Mouse (Mus musculus): ENCODE measurements around the gene Jpt2.

The Jpt2 gene

DNA sequence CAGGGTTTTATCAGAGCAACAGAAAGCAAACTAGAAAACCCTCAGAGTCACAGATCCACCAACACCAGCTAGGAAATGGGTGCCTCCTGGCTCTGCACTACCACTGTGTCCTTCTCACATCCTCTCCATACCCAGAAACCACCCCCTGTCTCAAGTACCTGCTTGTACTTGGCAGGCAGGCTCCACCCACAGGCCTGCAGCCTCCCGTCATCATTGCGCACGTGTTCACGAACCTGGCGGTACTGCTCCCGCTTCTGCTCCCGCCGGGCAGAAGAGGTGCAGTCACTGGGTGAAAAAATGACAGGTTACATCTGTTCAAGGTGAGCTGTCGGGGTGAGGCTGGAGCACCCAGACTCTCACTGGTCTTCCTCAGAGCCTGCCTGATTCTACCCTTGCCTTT, 56.7 kb downstream of the Jpt2 start:
- no peak for DNase-seq

DNA sequence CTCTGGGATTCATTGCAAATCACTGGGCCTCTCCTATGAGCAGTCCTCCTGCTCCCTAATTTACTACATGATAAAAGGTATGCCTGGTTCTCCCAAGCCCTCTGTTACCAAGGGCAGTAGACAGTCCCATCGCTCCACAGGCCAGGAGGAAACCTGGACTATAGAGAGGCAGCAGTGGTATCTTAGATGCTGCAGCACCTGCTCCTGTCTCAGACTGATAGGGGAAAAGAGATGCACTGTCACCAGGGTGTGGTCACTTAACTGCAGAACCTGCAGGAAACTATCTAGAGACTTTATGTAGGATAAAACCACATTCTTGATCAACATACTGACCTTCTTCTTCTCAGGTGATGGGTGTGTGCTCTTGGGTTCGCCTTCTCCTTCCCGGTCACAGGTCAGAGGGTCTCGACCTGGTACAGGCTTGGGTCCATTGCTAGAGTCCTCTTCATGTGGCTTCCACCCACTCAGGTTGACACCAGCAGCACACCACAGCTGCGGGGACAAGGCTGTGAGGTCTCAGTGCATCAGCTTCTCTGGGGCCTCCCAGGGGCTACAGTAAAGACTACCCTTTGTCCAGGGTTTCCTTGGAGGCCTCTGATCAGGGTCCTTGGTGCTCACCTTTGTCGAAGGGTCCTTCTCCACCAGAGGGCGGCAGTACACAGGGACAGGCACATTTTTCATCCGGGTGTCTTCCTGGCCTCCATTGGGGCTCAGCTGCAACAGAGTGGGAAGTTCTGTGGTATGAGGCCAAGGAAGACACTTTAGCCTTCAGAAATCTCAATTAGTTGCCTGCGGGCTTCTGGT, 57.6 kb downstream of the Jpt2 start:
- DNase-seq = no peak

DNA sequence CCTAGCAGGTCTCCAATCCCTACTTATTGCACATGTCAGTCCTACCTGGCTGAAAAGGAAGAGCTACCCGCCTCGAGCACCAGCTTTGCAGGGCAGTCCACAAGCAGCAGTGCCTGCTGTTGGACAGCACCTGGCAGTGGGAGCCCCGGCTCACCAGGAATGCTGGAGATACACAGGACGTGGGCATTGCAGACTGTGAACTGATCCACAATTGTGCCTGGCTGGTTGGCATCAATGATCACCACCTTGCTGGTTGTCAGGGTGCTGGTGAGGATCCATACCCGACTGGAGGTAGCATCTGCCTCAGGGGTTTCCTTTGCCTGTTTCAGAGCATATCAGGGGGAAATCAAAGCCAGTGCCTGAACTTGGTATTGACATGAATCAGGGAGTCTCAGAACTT, 58.4 kb downstream of the Jpt2 start:
- DNase-seq = no peak

DNA sequence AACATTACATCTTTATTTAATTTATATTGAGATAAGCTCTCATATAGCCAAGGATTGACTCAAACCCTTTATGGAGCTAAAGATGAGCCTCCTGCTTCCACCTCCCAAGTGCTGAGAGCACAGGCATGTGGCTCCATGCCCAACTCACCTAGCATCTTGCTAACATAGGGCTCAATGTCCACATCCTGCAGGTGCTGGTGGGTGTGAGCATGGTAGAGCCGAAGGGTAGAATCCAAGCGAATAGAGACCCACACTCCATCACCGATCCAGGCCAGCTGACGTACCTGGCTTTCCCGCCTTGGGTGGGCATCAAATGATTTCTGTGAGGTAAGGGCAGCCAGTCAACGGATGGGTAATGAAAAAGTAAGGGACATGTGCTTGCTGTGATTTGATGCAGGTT, 60.5 kb downstream of the Jpt2 start:
- DNase-seq = no peak

DNA sequence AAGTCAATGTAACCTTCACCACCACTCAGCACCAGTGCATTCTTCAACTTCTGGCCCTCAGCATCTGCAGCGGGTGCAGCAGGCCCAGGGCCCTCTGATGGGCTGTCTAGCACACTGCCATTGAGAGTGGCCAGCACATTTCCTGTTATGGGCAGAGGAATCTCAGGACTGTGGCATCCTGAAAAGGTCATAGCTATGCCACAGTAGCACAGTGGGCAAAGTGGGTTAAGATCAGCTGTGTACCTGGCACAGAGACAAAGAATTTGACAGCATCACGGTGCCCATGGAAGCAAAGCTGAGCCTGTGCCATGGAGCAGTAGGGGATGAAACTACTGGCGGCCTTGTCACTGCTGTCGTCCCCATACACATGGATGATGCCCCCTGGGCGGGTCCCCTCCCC, 61.3 kb downstream of the Jpt2 start:
- no peak for DNase-seq

DNA sequence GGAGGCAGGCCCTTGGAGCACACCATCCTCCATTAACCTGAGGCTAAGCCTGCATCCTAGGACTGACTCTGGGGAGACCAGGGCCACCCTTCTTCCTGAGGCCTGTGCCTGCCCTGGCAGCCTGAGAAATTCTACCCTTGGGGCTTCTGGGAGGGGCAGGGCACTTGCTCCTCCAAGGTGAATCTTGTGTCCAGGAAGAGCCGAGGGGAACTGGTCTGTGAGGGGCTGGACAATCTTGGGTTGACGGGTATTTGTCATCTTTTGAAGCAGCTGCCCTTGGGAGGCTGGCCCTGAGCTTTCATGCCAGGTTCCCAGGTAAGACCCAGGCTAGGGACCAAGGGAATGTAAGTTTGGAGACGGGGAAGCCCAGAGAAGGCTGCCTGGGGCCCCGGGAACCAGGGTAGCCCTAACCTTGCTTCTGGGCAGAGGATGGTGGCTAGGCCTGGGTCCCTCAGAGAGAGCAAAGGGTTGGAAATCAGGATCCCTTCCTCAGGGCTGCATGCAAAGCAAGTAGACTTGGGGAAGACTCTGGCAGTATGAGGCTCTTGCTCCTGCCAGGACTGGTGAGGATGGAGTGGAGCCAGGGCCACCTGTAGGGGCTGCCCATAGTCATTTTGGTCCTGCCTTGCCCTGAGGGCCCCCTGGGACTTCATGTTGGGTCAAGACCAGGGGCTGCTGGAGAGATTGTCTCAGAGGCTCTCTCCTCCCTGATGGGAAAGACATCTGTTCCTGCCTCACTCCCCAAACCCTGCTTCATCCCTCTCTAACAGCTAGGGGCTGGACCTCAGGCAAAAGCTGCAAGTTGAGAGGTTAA, 62.2 kb downstream of the Jpt2 start:
- no peak for DNase-seq

DNA sequence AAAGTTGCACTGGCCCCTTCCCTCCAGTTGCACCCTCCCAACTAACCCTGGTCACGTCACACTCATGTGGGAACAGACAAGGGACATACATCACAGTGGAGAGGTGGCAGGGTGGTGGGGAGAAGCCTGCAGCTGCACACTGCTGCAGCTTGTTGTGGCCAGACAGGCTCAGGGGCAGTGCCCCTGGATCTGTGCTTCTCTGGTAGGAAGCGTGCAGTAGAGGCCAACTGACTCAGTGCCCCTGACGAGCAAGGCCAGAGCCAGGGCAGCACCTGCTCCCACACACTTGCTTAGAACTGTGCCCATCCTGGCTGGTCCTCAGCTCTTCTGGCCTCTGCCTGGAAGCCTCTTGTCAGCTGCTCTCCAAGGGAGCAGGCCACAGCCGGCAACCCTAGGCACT, 62.9 kb downstream of the Jpt2 start:
- no peak for DNase-seq

DNA sequence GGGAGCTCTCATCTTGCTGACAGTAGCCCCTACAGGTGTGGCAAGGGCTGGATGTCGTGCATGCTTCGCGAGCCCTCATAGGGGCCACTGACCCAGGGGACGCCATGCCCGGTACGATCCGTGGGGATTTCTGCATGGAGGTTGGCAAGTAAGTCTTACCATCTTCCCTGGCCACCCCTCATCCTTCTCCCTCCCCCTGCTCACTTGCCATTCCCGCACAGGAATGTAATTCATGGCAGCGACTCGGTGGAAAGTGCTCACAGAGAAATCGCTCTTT, 63.6 kb downstream of the Jpt2 start:
- DNase-seq = no peak

DNA sequence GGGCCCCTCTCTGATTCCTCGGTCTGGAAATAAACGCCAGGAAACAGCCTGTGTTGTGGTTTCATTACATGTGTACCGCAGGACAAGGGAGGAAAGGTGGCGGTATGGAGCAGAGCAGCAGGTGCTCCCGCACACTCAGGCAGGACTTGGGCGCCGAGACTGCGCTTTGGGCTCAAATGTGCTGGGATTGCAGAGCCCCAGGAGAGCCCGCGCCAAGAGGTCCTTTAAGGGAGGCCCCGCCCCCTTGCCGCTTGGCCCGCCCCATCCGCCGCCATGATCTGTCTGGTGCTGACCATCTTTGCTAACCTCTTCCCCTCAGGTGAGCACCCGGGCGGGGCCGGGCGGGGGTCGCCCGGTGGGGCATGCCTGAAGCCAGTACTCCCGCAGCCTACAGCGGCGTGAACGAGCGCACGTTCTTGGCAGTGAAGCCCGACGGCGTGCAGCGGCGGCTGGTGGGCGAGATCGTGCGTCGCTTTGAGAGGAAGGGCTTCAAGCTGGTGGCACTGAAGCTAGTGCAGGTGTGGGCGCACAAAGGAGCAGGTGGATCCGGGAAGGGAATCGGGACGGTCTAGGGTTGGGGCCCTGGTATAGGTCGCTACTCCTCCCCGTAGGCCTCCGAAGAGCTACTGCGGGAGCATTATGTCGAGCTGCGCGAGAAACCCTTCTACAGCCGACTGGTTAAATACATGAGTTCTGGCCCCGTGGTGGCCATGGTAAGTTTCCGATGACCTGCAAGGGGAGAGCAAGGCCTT, 64.1 kb downstream of the Jpt2 start, which contains the start of gene Nme3:
TSS of gene Nme3 (plus strand) at position 260 of the 752 bp plus-strand sequence.
- peak; percentile 74 for DNase-seq

DNA sequence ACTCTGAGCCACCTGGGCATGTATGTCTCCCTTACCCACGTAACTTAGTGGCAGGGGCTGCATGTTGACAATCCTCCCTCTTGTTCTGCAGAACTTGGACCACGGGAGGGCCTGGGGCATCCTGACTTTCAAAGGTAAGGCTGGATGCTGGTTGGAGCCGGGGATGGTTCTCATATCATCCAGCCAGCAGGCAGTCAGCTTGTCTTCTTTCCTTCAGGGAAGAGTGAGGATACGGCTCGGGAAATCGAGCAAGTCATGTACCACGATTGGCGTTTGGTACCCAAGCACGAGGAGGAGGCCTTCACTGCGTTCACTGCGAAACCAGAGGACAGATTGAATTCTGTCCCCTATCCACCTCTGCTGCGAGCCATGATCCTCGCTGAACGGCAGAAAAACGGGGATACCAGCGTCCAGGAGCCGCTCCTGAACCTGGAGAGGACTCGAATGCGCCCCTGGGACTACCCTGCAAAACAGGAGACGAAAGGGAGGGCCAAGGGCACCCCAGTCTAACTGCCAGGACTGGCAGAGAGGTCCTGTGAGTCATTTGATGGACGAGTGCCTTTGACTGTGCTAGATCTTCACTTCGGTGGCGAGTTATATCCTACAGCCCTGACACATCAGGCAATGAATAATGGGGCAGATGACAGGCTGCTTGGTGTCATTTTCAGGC, 64.8 kb downstream of the Jpt2 start:
- no peak for DNase-seq

DNA sequence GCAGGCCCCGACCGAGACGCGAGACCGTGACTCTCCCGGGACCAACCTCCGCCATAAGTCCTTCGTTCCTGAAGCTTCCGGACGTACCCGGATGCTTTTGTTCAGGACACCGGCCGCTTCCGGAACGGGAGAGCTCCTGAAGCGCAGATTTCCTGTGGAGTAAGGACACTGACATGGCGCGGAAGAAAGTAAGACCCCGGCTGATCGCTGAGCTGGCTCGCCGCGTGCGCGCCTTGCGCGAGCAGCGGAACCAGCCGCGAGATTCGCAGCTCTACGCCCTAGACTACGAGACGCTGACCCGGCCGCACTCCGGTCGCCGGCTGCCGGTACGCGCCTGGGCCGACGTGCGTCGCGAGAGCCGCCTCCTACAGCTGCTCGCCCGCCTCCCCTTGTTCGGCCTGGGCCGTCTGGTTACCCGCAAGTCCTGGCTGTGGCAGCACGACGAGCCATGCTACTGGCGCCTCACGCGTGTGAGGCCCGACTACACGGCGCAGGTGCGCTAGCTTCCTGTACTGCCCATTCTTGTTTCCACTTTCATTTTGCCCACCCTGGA, 65.4 kb downstream of the Jpt2 start, which contains the start of the genes Eme2 and Mrps34:
TSS of gene Eme2 (minus strand) at position 93 of the 553 bp plus-strand sequence.
TSS of gene Mrps34 (plus strand) at position 122 of the 553 bp plus-strand sequence.
- peak; percentile 82 for DNase-seq

DNA sequence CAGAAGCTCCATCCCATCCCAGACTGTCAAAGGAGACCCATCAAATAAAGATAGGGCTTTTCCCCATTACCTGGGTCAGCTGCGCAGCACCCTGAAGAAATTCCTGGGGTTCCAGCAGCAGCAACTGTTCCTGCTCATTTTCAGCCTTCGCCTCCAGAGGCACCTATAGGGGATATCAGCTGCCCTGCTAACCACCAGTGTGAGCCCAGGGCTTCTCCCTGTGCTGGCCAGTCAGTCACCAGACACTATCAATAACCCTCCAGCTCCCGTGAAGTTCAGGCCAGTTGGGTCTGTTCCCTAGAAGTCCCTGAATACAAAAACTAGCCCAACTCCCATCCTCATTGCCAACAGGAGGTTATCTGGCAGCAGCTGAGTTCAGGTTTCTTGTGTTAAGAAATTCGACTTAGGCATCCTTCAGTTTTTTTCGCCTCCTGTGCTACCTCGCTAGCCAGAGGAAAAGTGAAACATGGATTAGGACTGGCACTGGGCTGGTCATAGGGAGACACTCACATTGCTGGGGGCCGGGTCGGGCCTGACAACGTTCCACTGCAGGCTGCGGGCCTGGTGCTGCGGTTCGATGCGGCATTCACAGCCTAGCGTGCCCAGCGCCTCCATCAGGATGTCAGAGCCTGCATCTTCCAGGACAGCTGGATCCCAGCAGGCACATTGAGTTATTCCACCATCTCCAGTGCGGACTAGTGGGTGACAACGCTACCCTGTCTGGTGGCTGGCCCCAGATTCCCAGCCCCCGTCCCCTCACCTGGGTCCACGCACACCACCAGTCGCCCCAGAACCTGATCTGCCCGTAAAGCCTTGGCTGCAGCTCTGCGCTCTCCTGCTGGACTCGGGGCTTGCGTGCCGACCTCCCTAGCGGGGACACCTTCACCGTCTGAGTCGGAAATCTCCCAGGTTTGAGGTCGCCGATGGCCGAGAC, 66.2 kb downstream of the Jpt2 start:
- no peak for DNase-seq

DNA sequence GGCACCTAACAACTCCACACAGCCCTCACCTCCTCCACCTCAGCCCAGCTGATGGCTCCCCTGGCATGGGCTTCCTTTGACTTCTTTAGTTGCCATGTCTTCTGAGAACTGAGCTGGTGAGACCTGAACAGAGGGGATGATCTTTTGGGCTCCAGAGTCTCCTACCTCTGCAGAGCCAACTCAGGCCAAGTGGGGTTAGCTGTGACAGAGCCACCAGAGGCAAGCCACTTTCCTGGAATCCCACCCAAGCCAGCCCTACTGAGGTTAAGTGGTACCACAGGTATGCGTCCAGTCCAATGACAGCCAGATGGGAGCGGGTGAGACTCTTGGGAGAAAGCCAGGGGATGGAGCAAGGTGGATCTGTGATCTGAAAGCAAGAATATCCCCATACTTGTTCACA, 67.2 kb downstream of the Jpt2 start:
- no peak for DNase-seq

DNA sequence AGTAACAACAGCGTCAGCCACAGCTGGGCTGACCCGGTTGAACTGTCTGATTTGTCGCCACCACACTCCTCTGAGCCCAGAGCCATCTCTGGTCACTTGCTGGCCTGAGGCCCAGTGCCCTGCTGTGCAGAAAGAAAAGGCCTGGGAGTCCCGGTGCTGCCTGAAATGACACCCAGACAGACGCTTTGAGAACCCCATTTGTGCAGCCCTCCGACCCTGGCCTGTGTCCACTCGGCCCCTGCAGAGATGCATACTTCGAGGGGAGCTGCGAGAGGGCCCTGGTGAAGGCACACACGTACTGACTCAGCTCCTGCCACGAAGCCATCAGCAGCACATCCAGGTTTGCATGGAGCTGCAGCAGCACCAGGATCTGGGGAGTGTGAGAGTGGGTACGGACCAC, 67.7 kb downstream of the Jpt2 start:
- no peak for DNase-seq

DNA sequence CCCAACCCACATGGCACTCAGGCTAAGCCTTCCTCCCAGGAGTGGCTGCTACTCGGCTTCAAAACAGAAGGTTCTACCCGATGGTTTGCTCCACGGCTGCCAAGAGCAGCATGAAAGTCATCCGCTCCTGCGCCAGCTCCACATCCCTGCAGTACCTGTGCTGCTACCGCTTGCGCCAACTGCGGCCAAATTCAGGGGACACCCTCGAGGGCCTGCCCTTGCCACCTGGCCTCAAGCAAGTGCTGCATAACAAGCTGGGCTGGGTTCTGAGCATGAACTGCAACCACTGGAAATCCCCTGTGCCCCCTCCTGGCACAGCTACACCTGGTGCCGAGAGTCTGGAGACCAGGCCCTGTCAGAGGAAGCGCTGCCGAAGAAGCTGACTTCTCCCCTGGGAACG, 69.2 kb downstream of the Jpt2 start:
- no peak for DNase-seq

DNA sequence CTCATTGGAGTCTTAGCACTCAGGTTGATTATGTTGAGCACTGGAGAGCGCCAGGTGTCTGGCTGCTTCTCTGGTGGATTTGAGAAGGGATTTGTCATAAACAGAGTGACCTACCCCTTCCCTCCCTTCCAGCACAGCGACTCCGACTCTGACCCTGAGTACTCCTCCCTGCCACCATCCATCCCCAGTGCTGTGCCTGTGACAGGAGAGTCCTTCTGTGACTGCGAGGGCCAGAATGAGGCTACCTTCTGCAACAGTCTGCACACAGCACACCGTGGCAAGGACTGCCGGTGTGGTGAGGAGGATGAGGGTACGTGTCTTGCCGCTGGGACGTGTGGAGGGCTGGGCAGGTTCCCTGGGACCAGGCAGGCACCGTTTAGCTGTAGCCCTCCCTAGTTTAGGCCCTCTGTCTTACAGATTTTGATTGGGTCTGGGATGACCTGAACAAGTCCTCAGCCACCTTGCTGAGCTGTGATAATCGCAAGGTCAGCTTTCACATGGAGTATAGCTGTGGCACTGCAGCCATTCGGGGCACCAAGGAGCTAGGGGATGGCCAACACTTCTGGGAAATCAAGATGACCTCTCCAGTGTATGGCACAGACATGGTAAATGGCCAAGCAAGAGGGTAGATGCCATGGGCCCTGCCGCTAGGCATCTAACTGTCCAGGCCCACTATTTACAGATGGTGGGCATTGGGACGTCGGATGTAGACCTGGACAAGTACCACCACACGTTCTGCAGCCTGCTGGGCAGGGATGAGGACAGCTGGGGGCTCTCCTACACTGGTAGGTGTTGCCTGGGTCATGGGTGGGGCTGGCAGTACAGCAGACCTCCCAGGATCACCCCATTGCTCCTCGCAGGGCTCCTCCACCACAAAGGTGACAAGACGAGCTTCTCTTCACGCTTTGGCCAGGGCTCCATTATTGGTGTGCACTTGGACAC, 70.1 kb downstream of the Jpt2 start:
- no peak for DNase-seq

DNA sequence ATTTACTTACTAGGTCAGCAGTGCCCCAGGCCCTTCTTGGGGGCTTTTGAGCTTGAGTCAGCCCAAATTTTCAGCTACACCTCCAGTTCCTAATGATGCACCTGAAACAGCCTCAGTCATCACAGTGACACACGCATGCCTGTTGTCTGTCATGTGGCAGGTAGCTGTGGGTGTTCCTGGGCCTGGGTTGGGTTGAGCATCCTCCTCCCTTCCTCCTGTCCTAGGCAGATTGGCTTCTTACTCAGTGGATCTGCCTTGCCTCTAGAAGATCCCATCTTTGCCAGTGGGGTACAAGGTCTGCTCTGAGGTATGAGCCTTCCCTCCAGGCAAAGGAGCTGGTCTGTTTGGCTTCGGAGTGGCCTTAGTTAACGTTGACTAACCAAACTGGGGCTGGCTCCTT, 71.6 kb downstream of the Jpt2 start:
- DNase-seq = no peak

Measured in right cerebral cortex, postnatal 14 days (tissue).